ENCODE assay signal across 9 mouse cellular contexts in the genomic region with DNA sequence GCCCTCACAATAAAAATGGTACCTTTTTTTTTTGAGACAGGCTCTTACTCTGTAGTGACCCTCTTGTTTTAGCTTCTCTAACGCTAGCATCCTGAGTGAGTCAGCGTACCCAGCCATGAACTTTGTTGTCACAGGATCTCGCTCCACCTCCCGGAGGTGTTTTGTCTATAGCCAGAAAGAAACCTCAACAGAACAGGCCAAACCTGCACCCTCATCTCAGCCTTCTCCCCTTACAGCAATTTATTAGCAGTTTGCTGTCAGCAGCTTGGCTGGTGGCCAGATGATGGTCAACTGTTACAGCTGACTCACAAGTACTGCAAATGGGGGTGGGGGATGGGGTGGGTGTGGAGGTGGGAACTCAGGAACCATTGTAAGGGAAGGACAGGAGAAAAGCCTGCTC. TPM values are rescaled to one million over a fixed set of nuclear protein-coding genes. Genes with fewer than 3 reads are reported as not detected.
DNase-seq lines count a peak whose midpoint lies in the region; ATAC-seq and TF ChIP-seq lines count a peak whose summit lies in the region.
"Had no signal": no experiment of that assay in that cellular context is flagged by ENCODE, and none has a peak within 500 bp of the region (broad histone marks: within the 10 kb centered on the region; RNA-seq: fewer than 3 reads in every experiment).

No protein-coding gene starts in this region.

- DNase-seq in G1E (ENCODE audit: low spot score): peak; percentile 70
- peak; percentile 93 for DNase-seq in adrenal gland, postnatal 14 days
- DNase-seq in lung, postnatal 10 days: peak; percentile 68
- DNase-seq in cerebellum, adult 11 months: no peak
- DNase-seq: liver, embryonic 13.5 days had no signal

- peaks cover 56% of the 10 kb centered on the region for H3K36me3 ChIP-seq in hindbrain, embryonic 16.5 days (ENCODE audit: control insufficient read depth, insufficient read depth, low read length)
- H3K36me3 ChIP-seq in hindbrain, embryonic 13.5 days: peaks cover 81% of the 10 kb centered on the region
- peaks cover 82% of the 10 kb centered on the region for H3K36me3 ChIP-seq in G1E (replicated peaks)
- H3K36me3 ChIP-seq in midbrain, embryonic 16.5 days (ENCODE audit: control insufficient read depth, insufficient read depth, low read length): peaks cover 69% of the 10 kb centered on the region

- ATAC-seq in hindbrain, embryonic 16.5 days: 0 out of 2 replicates have a peak, but pooled peaks have one; percentile 2
- ATAC-seq in hindbrain, embryonic 13.5 days (ENCODE audit: low FRiP score): no peak
- ATAC-seq in G1E (ENCODE audit: extremely low read depth, insufficient number of reproducible peaks, low FRiP score, poor library complexity, severe bottlenecking): peak; percentile 9; the same call in 1 of the 2 replicates
- ATAC-seq in inflammation-experienced regulatory T-cells, adult 6 months: no peak
- ATAC-seq in midbrain, embryonic 16.5 days: no peak

- no peaks in the 10 kb centered on the region for H3K4me1 ChIP-seq in hindbrain, embryonic 16.5 days (ENCODE audit: control insufficient read depth, insufficient read depth, low read depth, low read length)
- H3K4me1 ChIP-seq in hindbrain, embryonic 13.5 days (replicated peaks): peaks cover 22% of the 10 kb centered on the region
- H3K4me1 ChIP-seq in G1E (ENCODE audit: insufficient read depth, low read depth, low read length): peaks cover 20% of the 10 kb centered on the region
- H3K4me1 ChIP-seq in midbrain, embryonic 16.5 days (ENCODE audit: control insufficient read depth, insufficient read depth, low read length): no peaks in the 10 kb centered on the region

- WGBS in hindbrain, embryonic 16.5 days: 83% methylated on average over 4 of the region's 4 CpGs
- 83% methylated on average over 4 of the region's 4 CpGs for WGBS in hindbrain, embryonic 13.5 days
- WGBS in midbrain, embryonic 16.5 days: 90% methylated on average over 4 of the region's 4 CpGs

- 0 out of 2 replicates have a peak, but pooled peaks cover 2% of the 10 kb centered on the region for H3K9me3 ChIP-seq in hindbrain, embryonic 16.5 days (ENCODE audit: control insufficient read depth, low read length)
- H3K9me3 ChIP-seq in hindbrain, embryonic 13.5 days: peaks cover 12% of the 10 kb centered on the region
- H3K9me3 ChIP-seq in G1E (replicated peaks): no peaks in the 10 kb centered on the region
- peaks cover 4% of the 10 kb centered on the region; the same call in 1 of the 2 replicates for H3K9me3 ChIP-seq in midbrain, embryonic 16.5 days (replicated peaks; ENCODE audit: control insufficient read depth, low read length, poor library complexity, severe bottlenecking)

- H3K4me2 ChIP-seq in hindbrain, embryonic 16.5 days (ENCODE audit: low read length): no peak overlapping the region
- H3K4me2 ChIP-seq in hindbrain, embryonic 13.5 days: no peak overlapping the region
- no peak overlapping the region for H3K4me2 ChIP-seq in midbrain, embryonic 16.5 days (ENCODE audit: low read length)
- H3K4me2 ChIP-seq: liver, embryonic 13.5 days had no signal

- no peak overlapping the region for H3K27ac ChIP-seq in hindbrain, embryonic 16.5 days (ENCODE audit: low read depth, low read length)
- no peak overlapping the region for H3K27ac ChIP-seq in hindbrain, embryonic 13.5 days
- no peak overlapping the region for H3K27ac ChIP-seq in midbrain, embryonic 16.5 days (ENCODE audit: low read length)
- H3K27ac ChIP-seq: liver, embryonic 13.5 days had no signal

- H3K27me3 ChIP-seq in hindbrain, embryonic 16.5 days (replicated peaks; ENCODE audit: control insufficient read depth, insufficient read depth, low read length): no peaks in the 10 kb centered on the region
- H3K27me3 ChIP-seq in hindbrain, embryonic 13.5 days: no peaks in the 10 kb centered on the region
- no peaks in the 10 kb centered on the region; the same call in 1 of the 2 replicates for H3K27me3 ChIP-seq in G1E (ENCODE audit: insufficient read depth, low read length)
- H3K27me3 ChIP-seq in midbrain, embryonic 16.5 days (ENCODE audit: control insufficient read depth, insufficient read depth, low read depth, low read length): no peaks in the 10 kb centered on the region
- H3K27me3 ChIP-seq: liver, embryonic 13.5 days had no signal

- H3K4me3 ChIP-seq in hindbrain, embryonic 16.5 days (ENCODE audit: low read length): no peak overlapping the region
- H3K4me3 ChIP-seq in hindbrain, embryonic 13.5 days: no peak overlapping the region
- H3K4me3 ChIP-seq in G1E (ENCODE audit: low read depth, low read length): no peak overlapping the region
- no peak overlapping the region for H3K4me3 ChIP-seq in midbrain, embryonic 16.5 days (ENCODE audit: low read depth, low read length)
- H3K4me3 ChIP-seq: liver, embryonic 13.5 days had no signal

- no peak for TF ChIP-seq CTCF in G1E (IDR thresholded peaks at IDR 0.05; ENCODE audit: low read depth, low read length)

- no peak overlapping the region for H3K9ac ChIP-seq in hindbrain, embryonic 16.5 days (ENCODE audit: low read depth, low read length)
- H3K9ac ChIP-seq in hindbrain, embryonic 13.5 days: no peak overlapping the region
- H3K9ac ChIP-seq in midbrain, embryonic 16.5 days (ENCODE audit: low read depth, low read length): no peak overlapping the region
- H3K9ac ChIP-seq: liver, embryonic 13.5 days had no signal

RNA-seq across cellular contexts. Expression of a gene that starts 15.2 kb away (rescaled TPM):
- polyA plus RNA-seq in hindbrain, embryonic 16.5 days (2015; fragmentation: Nextera tagmentation; extraction: Ambion mirVana): 66.4 and 80.3 TPM in 2 replicates
- polyA plus RNA-seq in hindbrain, embryonic 13.5 days (2015; fragmentation: Nextera tagmentation; extraction: Ambion mirVana): 82.0 and 82.8 TPM in 2 replicates
- total RNA-seq in G1E (2014; fragmentation: Nextera tagmentation): 230 and 327 TPM in 2 replicates
- total RNA-seq in G1E (2017): 187 and 221 TPM in 2 replicates
- 42.0 and 52.9 TPM in 2 replicates for polyA plus RNA-seq in G1E (2012)
- total RNA-seq in adrenal gland, postnatal 14 days (2021): 57.7 and 64.9 TPM in 2 replicates
- polyA plus RNA-seq in inflammation-experienced regulatory T-cells, adult 6 months (2017; shearing (Covaris generic)): 10 to 100 TPM; 37.3 to 97.3 (median 69.6) TPM
- 77.3 and 87.0 TPM in 2 replicates for polyA plus RNA-seq in midbrain, embryonic 16.5 days (2015; fragmentation: Nextera tagmentation; extraction: Ambion mirVana)

RNA-seq across cellular contexts. Expression of a gene that starts 15.2 kb away (rescaled TPM):
- 0.10 and 0.14 TPM in 2 replicates for polyA plus RNA-seq in hindbrain, embryonic 16.5 days (2015; fragmentation: Nextera tagmentation; extraction: Ambion mirVana)
- polyA plus RNA-seq in hindbrain, embryonic 13.5 days (2015; fragmentation: Nextera tagmentation; extraction: Ambion mirVana): 0.04 TPM in 1 of 2 replicates, not detected in the other
- total RNA-seq in G1E (2014; fragmentation: Nextera tagmentation): not detected in 2 replicates
- total RNA-seq in G1E (2017): under 0.01 TPM in 1 of 2 replicates, not detected in the other
- not detected in 2 replicates for polyA plus RNA-seq in G1E (2012)
- total RNA-seq in adrenal gland, postnatal 14 days (2021): not detected in 2 replicates
- polyA plus RNA-seq in inflammation-experienced regulatory T-cells, adult 6 months (2017; shearing (Covaris generic)): not detected
- polyA plus RNA-seq in midbrain, embryonic 16.5 days (2015; fragmentation: Nextera tagmentation; extraction: Ambion mirVana): 0.11 and 0.17 TPM in 2 replicates
- polyA plus RNA-seq: liver, embryonic 13.5 days had no signal

RNA-seq across cellular contexts. Expression of a gene that starts 35.5 kb away (rescaled TPM):
- polyA plus RNA-seq in hindbrain, embryonic 16.5 days (2015; fragmentation: Nextera tagmentation; extraction: Ambion mirVana): 0.45 and 0.54 TPM in 2 replicates
- polyA plus RNA-seq in hindbrain, embryonic 13.5 days (2015; fragmentation: Nextera tagmentation; extraction: Ambion mirVana): 0.66 and 0.79 TPM in 2 replicates
- total RNA-seq in G1E (2014; fragmentation: Nextera tagmentation): not detected in 2 replicates
- 0.23 and 0.49 TPM in 2 replicates for total RNA-seq in G1E (2017)
- polyA plus RNA-seq in G1E (2012): not detected in 2 replicates
- total RNA-seq in adrenal gland, postnatal 14 days (2021): 0.04 and 0.26 TPM in 2 replicates
- 1 to 10 TPM; 1.9 to 4.4 (median 2.1) TPM for polyA plus RNA-seq in inflammation-experienced regulatory T-cells, adult 6 months (2017; shearing (Covaris generic))
- polyA plus RNA-seq in midbrain, embryonic 16.5 days (2015; fragmentation: Nextera tagmentation; extraction: Ambion mirVana): 0.75 and 0.92 TPM in 2 replicates

RNA-seq across cellular contexts. Expression of a gene that starts 50.5 kb away (rescaled TPM):
- not detected in 2 replicates for polyA plus RNA-seq in hindbrain, embryonic 16.5 days (2015; fragmentation: Nextera tagmentation; extraction: Ambion mirVana)
- polyA plus RNA-seq in hindbrain, embryonic 13.5 days (2015; fragmentation: Nextera tagmentation; extraction: Ambion mirVana): not detected in 2 replicates
- total RNA-seq in G1E (2014; fragmentation: Nextera tagmentation) (not detected in 2 replicates), G1E (2017) (0.06 and 0.22 TPM in 2 replicates)
- polyA plus RNA-seq in G1E (2012): not detected in 2 replicates
- total RNA-seq in adrenal gland, postnatal 14 days (2021): 11.5 and 47.2 TPM in 2 replicates
- polyA plus RNA-seq in inflammation-experienced regulatory T-cells, adult 6 months (2017; shearing (Covaris generic)): not detected
- polyA plus RNA-seq in midbrain, embryonic 16.5 days (2015; fragmentation: Nextera tagmentation; extraction: Ambion mirVana): not detected in 2 replicates
- polyA plus RNA-seq: liver, embryonic 13.5 days had no signal

RNA-seq across cellular contexts. Expression of a gene that starts 56.7 kb away (rescaled TPM):
- polyA plus RNA-seq in hindbrain, embryonic 16.5 days (2015; fragmentation: Nextera tagmentation; extraction: Ambion mirVana): 11.6 and 12.1 TPM in 2 replicates
- 15.6 and 15.8 TPM in 2 replicates for polyA plus RNA-seq in hindbrain, embryonic 13.5 days (2015; fragmentation: Nextera tagmentation; extraction: Ambion mirVana)
- total RNA-seq in G1E (2014; fragmentation: Nextera tagmentation) (not detected in 2 replicates), G1E (2017) (0.16 TPM in 1 of 2 replicates, not detected in the other)
- polyA plus RNA-seq in G1E (2012): not detected in 2 replicates
- 2.6 and 2.8 TPM in 2 replicates for total RNA-seq in adrenal gland, postnatal 14 days (2021)
- polyA plus RNA-seq in inflammation-experienced regulatory T-cells, adult 6 months (2017; shearing (Covaris generic)): under 1 TPM in 2 of 3 experiments, not detected in 1; 0.47 to 0.99 TPM
- polyA plus RNA-seq in midbrain, embryonic 16.5 days (2015; fragmentation: Nextera tagmentation; extraction: Ambion mirVana): 12.8 and 13.1 TPM in 2 replicates

Comparison
In these comparisons a context has a peak if more than half of its experiments do, and no peak if none do; other contexts are left out.
1. ATAC-seq: peak in hindbrain, embryonic 16.5 days (single experiment) and G1E (single experiment); none in hindbrain, embryonic 13.5 days (single experiment), inflammation-experienced regulatory T-cells, adult 6 months (single experiment) and midbrain, embryonic 16.5 days (single experiment).